Mouse (Mus musculus): ENCODE measurements around the gene Umad1.

GRCm38 (mm10) chr6:8420187-8420503, 161.1 kb downstream of the Umad1 start:
- TF ChIP-seq POLR2A (IDR thresholded peaks at IDR 0.05; ENCODE audit: insufficient read length, low read depth) (no peak), E2F4 (IDR thresholded peaks at IDR 0.05; ENCODE audit: insufficient read depth) (no peak), MYOG (IDR thresholded peaks at IDR 0.05; ENCODE audit: control insufficient read depth in 1 of 3, insufficient read depth in 1 of 3, insufficient read length in 2 of 3, low read depth in 2 of 3) (no peak), CEBPB (IDR thresholded peaks at IDR 0.05; ENCODE audit: insufficient read depth, poor library complexity, severe bottlenecking) (no peak)
